Mouse (Mus musculus): ENCODE data around the gene Uri1. TPM values are rescaled to one million over a fixed set of nuclear protein-coding genes. Genes with fewer than 3 reads are reported as not detected.

Gene Uri1
- polyA plus RNA-seq, 1 experiment, result 54.3 TPM

GRCm38 (mm10) chr7:37933754-37934308, 89.5 kb downstream of the Uri1 start:
- Histone ChIP-seq H3K4me3 (ENCODE audit: insufficient read depth, low read length) (no peak overlapping the region), H3K27ac (ENCODE audit: insufficient read depth, low read length) (no peak overlapping the region), H3K4me1 (ENCODE audit: control insufficient read depth, insufficient read depth, low read length) (no peaks in the 10 kb centered on the region)
- TF ChIP-seq CTCF (IDR thresholded peaks at IDR 0.05; ENCODE audit: borderline replicate concordance, insufficient read depth, low read length) (no peak), POLR2A (IDR thresholded peaks at IDR 0.05; ENCODE audit: low read depth, low read length) (no peak)

- H3K27ac ChIP-seq (ENCODE audit: insufficient read depth, low read length), result no peak overlapping the region
- no peak overlapping the region for H3K4me3 ChIP-seq (ENCODE audit: insufficient read depth, low read length)
- no peak for TF ChIP-seq POLR2A (IDR thresholded peaks at IDR 0.05; ENCODE audit: low read depth, low read length)
- no peak for TF ChIP-seq CTCF (IDR thresholded peaks at IDR 0.05; ENCODE audit: borderline replicate concordance, insufficient read depth, low read length)
- H3K4me1 ChIP-seq (ENCODE audit: control insufficient read depth, insufficient read depth, low read length), result no peaks in the 10 kb centered on the region
These were observed 91.7 kb downstream of the Uri1 start for GRCm38 (mm10) chr7:37931631-37932030.

GRCm38 (mm10) chr7:37929738-37930137, 93.6 kb downstream of the Uri1 start:
- no peak for TF ChIP-seq POLR2A (IDR thresholded peaks at IDR 0.05; ENCODE audit: low read depth, low read length)
- TF ChIP-seq CTCF (IDR thresholded peaks at IDR 0.05; ENCODE audit: borderline replicate concordance, insufficient read depth, low read length), result no peak
- Histone ChIP-seq H3K27ac (ENCODE audit: insufficient read depth, low read length) (no peak overlapping the region), H3K4me1 (ENCODE audit: control insufficient read depth, insufficient read depth, low read length) (no peaks in the 10 kb centered on the region), H3K4me3 (ENCODE audit: insufficient read depth, low read length) (no peak overlapping the region)

GRCm38 (mm10) chr7:37922999-37923398, 100.4 kb downstream of the Uri1 start:
- TF ChIP-seq POLR2A (IDR thresholded peaks at IDR 0.05; ENCODE audit: low read depth, low read length), result no peak
- TF ChIP-seq CTCF (IDR thresholded peaks at IDR 0.05; ENCODE audit: borderline replicate concordance, insufficient read depth, low read length), result no peak
- no peak overlapping the region for H3K27ac ChIP-seq (ENCODE audit: insufficient read depth, low read length)
- H3K4me3 ChIP-seq (ENCODE audit: insufficient read depth, low read length), result no peak overlapping the region
- H3K4me1 ChIP-seq (ENCODE audit: control insufficient read depth, insufficient read depth, low read length), result no peaks in the 10 kb centered on the region

- Histone ChIP-seq H3K27ac (ENCODE audit: insufficient read depth, low read length) (no peak overlapping the region), H3K4me3 (ENCODE audit: insufficient read depth, low read length) (no peak overlapping the region), H3K4me1 (ENCODE audit: control insufficient read depth, insufficient read depth, low read length) (no peaks in the 10 kb centered on the region)
- TF ChIP-seq POLR2A (IDR thresholded peaks at IDR 0.05; ENCODE audit: low read depth, low read length), result no peak
- no peak for TF ChIP-seq CTCF (IDR thresholded peaks at IDR 0.05; ENCODE audit: borderline replicate concordance, insufficient read depth, low read length)
These were observed 101.5 kb downstream of the Uri1 start for GRCm38 (mm10) chr7:37921681-37922430.

GRCm38 (mm10) chr7:37918926-37919325, 104.4 kb downstream of the Uri1 start:
- H3K4me1 ChIP-seq (ENCODE audit: control insufficient read depth, insufficient read depth, low read length), result no peaks in the 10 kb centered on the region
- TF ChIP-seq POLR2A (IDR thresholded peaks at IDR 0.05; ENCODE audit: low read depth, low read length) (no peak), CTCF (IDR thresholded peaks at IDR 0.05; ENCODE audit: borderline replicate concordance, insufficient read depth, low read length) (no peak)
- no peak overlapping the region for H3K27ac ChIP-seq (ENCODE audit: insufficient read depth, low read length)
- H3K4me3 ChIP-seq (ENCODE audit: insufficient read depth, low read length), result no peak overlapping the region

- TF ChIP-seq POLR2A (IDR thresholded peaks at IDR 0.05; ENCODE audit: low read depth, low read length) (no peak), CTCF (IDR thresholded peaks at IDR 0.05; ENCODE audit: borderline replicate concordance, insufficient read depth, low read length) (no peak)
- Histone ChIP-seq H3K27ac (ENCODE audit: insufficient read depth, low read length) (no peak overlapping the region), H3K4me3 (ENCODE audit: insufficient read depth, low read length) (no peak overlapping the region), H3K4me1 (ENCODE audit: control insufficient read depth, insufficient read depth, low read length) (no peaks in the 10 kb centered on the region)
These were observed 106.5 kb downstream of the Uri1 start for GRCm38 (mm10) chr7:37916762-37917439.

GRCm38 (mm10) chr7:37911802-37912122, 111.6 kb downstream of the Uri1 start:
- H3K27ac ChIP-seq (ENCODE audit: insufficient read depth, low read length), result no peak overlapping the region
- H3K4me3 ChIP-seq (ENCODE audit: insufficient read depth, low read length), result no peak overlapping the region
- TF ChIP-seq CTCF (IDR thresholded peaks at IDR 0.05; ENCODE audit: borderline replicate concordance, insufficient read depth, low read length), result no peak
- no peak for TF ChIP-seq POLR2A (IDR thresholded peaks at IDR 0.05; ENCODE audit: low read depth, low read length)
- no peaks in the 10 kb centered on the region for H3K4me1 ChIP-seq (ENCODE audit: control insufficient read depth, insufficient read depth, low read length)

- Histone ChIP-seq H3K4me3 (ENCODE audit: insufficient read depth, low read length) (no peak overlapping the region), H3K4me1 (ENCODE audit: control insufficient read depth, insufficient read depth, low read length) (no peaks in the 10 kb centered on the region), H3K27ac (ENCODE audit: insufficient read depth, low read length) (no peak overlapping the region)
- TF ChIP-seq POLR2A (IDR thresholded peaks at IDR 0.05; ENCODE audit: low read depth, low read length), result no peak
- no peak for TF ChIP-seq CTCF (IDR thresholded peaks at IDR 0.05; ENCODE audit: borderline replicate concordance, insufficient read depth, low read length)
These were observed 112.1 kb downstream of the Uri1 start for GRCm38 (mm10) chr7:37911114-37911801.
